Mouse (Mus musculus) liver, adult 2 months (tissue): ENCODE measurements around the gene Alg5. TPM values are rescaled to one million over a fixed set of nuclear protein-coding genes. Genes with fewer than 3 reads are reported as not detected.

ENCODE experiments used
- DNase-seq: peaks from one replicate; pipeline ENCODE4 v3.0.0-alpha.2; 2011; ENCODE audit warnings: low read depth, low spot score; ENCODE audit errors: extremely low read depth
- H3K27ac ChIP-seq: fragments of 200-500 bp; replicated peaks from 2 replicates; pipeline ENCODE4 v1.5.1; 2012; ENCODE audit warnings: low read depth, mild to moderate bottlenecking, control low read depth, inconsistent platforms, low read length; ENCODE audit not compliant: insufficient read depth
- H3K27me3 ChIP-seq: fragments of 200-500 bp; 2 replicates; pipeline ENCODE4 v1.6.1; 2012; ENCODE audit warnings: mild to moderate bottlenecking, moderate library complexity, low read length, inconsistent platforms; ENCODE audit not compliant: control insufficient read depth, insufficient read depth
- H3K36me3 ChIP-seq: fragments of 200-500 bp; 2 replicates; pipeline ENCODE4 v1.6.1; 2012; ENCODE audit warnings: low read length, inconsistent platforms; ENCODE audit not compliant: control insufficient read depth, insufficient read depth
- H3K4me1 ChIP-seq: fragments of 200-500 bp; 2 replicates; pipeline ENCODE4 v1.6.1; 2011; ENCODE audit warnings: low read length; ENCODE audit not compliant: control insufficient read depth, insufficient read depth
- H3K4me3 ChIP-seq: fragments of 200-500 bp; 2 replicates; pipeline ENCODE4 v1.5.1; 2011; ENCODE audit warnings: low read depth, mild to moderate bottlenecking, control low read depth, low read length, moderate library complexity; ENCODE audit not compliant: insufficient read depth
- H3K79me2 ChIP-seq: fragments of 200-500 bp; 2 replicates; pipeline ENCODE4 v1.6.1; 2012; ENCODE audit warnings: inconsistent platforms, mild to moderate bottlenecking, low read length, moderate library complexity; ENCODE audit not compliant: control insufficient read depth, insufficient read depth
- H3K9ac ChIP-seq: fragments of 200-500 bp; 2 replicates; pipeline ENCODE4 v1.6.1; 2012; ENCODE audit warnings: low read depth, mild to moderate bottlenecking, control low read depth, inconsistent platforms, low read length
- CTCF ChIP-seq: fragments of 200-500 bp; IDR thresholded peaks from 2 replicates; pipeline ENCODE4 v1.5.1; 2011; ENCODE audit warnings: low read depth, low read length, control low read depth
- POLR2A ChIP-seq: fragments of 200-500 bp; IDR thresholded peaks from 2 replicates; pipeline ENCODE4 v1.6.1; 2011; ENCODE audit warnings: low read length, control low read depth; ENCODE audit not compliant: insufficient read depth; ENCODE audit errors: extremely low read depth
- WGBS: fragments of 180-500 bp; shearing (Covaris S2); methylation state at CpG from one replicate; pipeline ENCODE4 v1.1.7; 2018; 5-methylcytosine and 5-hydroxymethylcytosine counted together
- polyA plus RNA-seq: library from polyadenylated mRNA; depleted of rRNA; stranded (reverse); fragments of >200 nt; gene quantifications from 2 replicates; pipeline ENCODE4 v1.2.3, GENCODE M21; 2012; rRNA removed
- total RNA-seq: library from RNA; depleted of rRNA; stranded (reverse); fragments of >200 nt; gene quantifications from 2 replicates; pipeline ENCODE4 v1.2.3, GENCODE M21; 2014; rRNA removed

Gene Alg5
- total and polyA plus RNA-seq, 2 experiments: 14.8 to 33.4 TPM

DNA sequence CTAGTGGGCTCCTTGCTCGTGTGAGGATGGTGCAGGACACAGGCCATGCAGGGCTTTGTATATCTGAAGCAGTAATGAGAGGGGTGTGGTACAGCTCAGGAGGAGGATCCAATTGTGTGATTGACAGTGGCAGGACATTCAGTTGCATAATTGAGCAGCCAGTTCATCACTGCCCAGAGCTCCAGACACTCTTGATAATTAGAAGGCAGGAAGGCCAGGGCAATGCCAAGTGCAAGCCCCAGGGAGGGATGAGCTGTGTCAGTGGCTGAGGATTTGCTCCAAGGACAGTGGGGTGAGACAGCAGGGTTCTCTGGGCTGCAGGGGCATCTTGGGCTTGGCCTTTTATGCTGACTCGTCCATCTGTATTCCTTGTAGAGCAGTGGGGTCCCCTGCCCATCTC, 55.3 kb downstream of the Alg5 start:
- no peak overlapping the region for H3K4me3 ChIP-seq
- no peaks in the 10 kb centered on the region for H3K27me3 ChIP-seq
- H3K36me3 ChIP-seq: peaks cover 26% of the 10 kb centered on the region
- WGBS: 80% methylated on average over 2 of the region's 2 CpGs
- no peak for DNase-seq
- TF ChIP-seq CTCF (no peak), POLR2A (no peak)
- no peak overlapping the region for H3K9ac ChIP-seq
- no peak overlapping the region for H3K27ac ChIP-seq
- no peaks in the 10 kb centered on the region for H3K79me2 ChIP-seq
- no peaks in the 10 kb centered on the region for H3K4me1 ChIP-seq

DNA sequence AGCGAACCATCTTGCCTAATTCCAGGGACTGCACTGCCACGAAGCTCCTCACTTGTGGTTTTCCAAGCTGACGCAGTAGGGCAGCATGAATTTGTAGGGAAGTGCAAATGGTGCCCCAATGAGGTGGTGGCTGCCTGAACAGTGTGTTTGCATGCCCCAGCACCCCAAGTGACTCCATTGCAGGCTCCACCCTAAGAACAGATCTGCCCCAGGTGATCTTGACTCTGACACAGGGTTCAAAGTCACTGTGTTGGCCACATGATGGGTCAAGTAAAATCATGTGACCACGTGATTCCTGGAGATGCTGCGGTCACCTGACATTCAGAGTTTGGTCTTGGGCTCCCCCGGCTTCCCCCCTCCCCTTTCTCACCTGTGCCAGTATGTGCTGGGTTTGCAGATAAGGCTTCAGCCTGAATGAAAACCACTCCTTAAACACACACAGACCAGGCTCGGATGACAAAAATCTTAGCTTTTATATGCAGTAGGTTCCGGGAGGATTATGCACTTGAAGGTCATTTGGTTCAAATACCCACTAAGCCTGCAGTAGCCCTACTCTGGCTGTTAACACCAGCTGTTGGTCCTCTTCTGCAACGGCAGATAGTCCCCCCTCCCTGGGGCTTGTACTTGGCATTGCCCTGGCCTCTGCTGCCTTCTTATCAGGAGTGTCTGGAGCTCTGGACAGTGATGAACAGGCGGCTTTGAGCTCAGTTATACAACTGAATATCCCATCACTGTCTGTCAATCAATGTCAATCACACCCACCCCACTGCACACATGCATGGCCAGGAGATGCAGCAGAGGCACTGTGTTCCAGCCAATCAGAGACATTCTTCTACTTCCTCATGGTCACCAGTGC, 56.7 kb downstream of the Alg5 start:
- Histone ChIP-seq H3K27ac (no peak overlapping the region), H3K4me3 (no peak overlapping the region), H3K36me3 (peaks cover 17% of the 10 kb centered on the region; the same call in 1 of the 2 replicates), H3K9ac (no peak overlapping the region), H3K79me2 (no peaks in the 10 kb centered on the region), H3K27me3 (no peaks in the 10 kb centered on the region), H3K4me1 (no peaks in the 10 kb centered on the region)
- TF ChIP-seq CTCF (no peak), POLR2A (no peak)
- no peak for DNase-seq
- WGBS: 82% methylated on average over 10 of the region's 10 CpGs

DNA sequence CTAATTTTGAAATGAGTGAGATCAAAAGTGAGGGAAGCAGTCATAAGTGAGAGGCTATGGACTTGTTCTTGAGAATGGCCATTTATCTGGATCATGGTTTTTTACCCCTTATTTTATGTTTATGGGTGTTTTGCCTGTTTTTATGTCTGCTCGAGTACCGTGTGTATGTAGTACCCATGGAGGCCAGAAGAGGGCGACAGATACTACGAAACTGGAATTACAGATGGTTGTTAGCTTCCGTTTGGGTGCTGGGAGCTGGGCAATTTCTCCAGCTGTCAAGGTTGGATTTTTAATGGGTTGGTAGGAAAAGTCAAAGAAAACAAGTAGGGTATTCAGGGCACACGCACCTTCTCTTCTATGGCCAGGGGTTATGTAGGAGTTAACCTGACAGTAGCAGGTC, 58.4 kb downstream of the Alg5 start:
- no peak overlapping the region for H3K4me3 ChIP-seq
- no peak overlapping the region for H3K9ac ChIP-seq
- 91% methylated on average over 6 of the region's 6 CpGs for WGBS
- H3K79me2 ChIP-seq: no peaks in the 10 kb centered on the region
- no peaks in the 10 kb centered on the region for H3K4me1 ChIP-seq
- H3K27me3 ChIP-seq: no peaks in the 10 kb centered on the region
- H3K27ac ChIP-seq: no peak overlapping the region
- H3K36me3 ChIP-seq: peaks cover 18% of the 10 kb centered on the region; the same call in 1 of the 2 replicates
- no peak for DNase-seq
- TF ChIP-seq POLR2A: no peak
- 0 out of 2 replicates have a peak, but pooled peaks have one; percentile 1 for TF ChIP-seq CTCF

DNA sequence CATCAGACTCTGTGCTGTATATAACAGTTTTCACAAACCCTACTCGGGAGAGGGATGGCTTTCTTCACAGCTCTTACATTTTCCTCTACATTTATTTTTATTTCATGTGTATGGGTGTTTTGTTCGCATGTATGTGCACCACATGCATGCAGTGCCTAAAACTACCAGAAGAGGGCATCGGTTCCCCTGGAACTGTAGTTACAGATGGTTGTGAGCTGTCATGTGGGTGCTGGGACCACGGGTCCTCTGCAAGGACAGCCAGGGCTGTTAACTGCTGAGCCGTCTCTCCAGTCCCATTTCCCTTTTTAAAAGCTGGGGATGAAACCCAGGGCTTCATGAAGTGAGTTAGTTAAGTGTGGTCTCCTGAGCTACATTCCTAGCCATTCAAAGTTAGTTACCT, 60.0 kb downstream of the Alg5 start:
- H3K4me1 ChIP-seq: no peaks in the 10 kb centered on the region
- DNase-seq: no peak
- no peaks in the 10 kb centered on the region for H3K79me2 ChIP-seq
- 94% methylated on average over 5 of the region's 5 CpGs for WGBS
- no peak for TF ChIP-seq POLR2A
- TF ChIP-seq CTCF: peak; percentile 19; the same call in 1 of the 2 replicates
- no peak overlapping the region for H3K9ac ChIP-seq
- peaks cover 11% of the 10 kb centered on the region; the same call in 1 of the 2 replicates for H3K36me3 ChIP-seq
- H3K4me3 ChIP-seq: no peak overlapping the region
- no peak overlapping the region for H3K27ac ChIP-seq
- no peaks in the 10 kb centered on the region for H3K27me3 ChIP-seq

DNA sequence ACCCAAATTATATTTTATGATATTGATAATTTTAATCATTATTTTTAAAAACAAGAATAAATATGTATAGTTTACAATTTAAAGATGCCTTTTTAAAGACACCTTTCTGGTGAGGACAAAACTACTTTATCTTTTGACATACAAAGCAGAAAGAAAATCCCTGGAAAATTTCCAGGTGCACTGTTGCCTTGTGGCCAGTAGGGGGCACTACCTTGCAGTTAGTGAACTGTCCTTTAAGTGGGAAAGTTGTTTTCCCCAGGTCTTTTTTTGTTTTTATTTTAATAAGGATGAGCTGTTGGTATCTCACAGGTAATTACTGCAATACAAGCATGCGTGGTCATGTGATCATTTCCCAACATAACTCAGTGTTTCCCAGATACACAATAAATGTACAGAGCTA, 60.5 kb downstream of the Alg5 start:
- Histone ChIP-seq H3K4me3 (no peak overlapping the region), H3K27me3 (no peaks in the 10 kb centered on the region), H3K36me3 (peaks cover 11% of the 10 kb centered on the region; the same call in 1 of the 2 replicates), H3K9ac (no peak overlapping the region), H3K4me1 (no peaks in the 10 kb centered on the region), H3K79me2 (no peaks in the 10 kb centered on the region), H3K27ac (no peak overlapping the region)
- TF ChIP-seq CTCF (peak; percentile 27; the same call in 1 of the 2 replicates), POLR2A (no peak)
- peak; percentile 22 for DNase-seq
- WGBS: 100% methylated on average over 1 of the region's 1 CpGs

DNA sequence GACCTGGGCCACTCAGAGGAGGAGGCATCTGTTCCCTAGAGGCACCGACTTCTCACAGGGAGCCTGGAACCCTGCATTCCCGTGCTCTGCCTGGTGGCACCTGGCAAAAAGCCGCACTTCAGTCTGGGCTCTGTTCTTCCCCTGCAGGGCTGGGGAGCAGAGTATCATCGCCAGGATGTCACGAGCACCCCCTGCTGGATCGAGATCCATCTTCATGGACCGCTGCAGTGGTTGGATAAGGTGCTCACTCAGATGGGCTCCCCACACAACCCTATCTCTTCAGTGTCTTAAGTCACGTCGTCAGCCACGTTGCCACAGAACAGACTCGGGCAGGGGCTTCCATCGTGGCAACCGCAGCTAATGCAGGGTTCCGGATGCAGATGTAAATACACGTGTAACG, 61.9 kb downstream of the Alg5 start:
- TF ChIP-seq CTCF: peak; percentile 70
- no peak for TF ChIP-seq POLR2A

More for the DNA sequence above, 61.9 kb downstream of the Alg5 start:
- Histone ChIP-seq H3K79me2 (no peaks in the 10 kb centered on the region), H3K4me3 (no peak overlapping the region), H3K9ac (no peak overlapping the region), H3K36me3 (peaks cover 11% of the 10 kb centered on the region; the same call in 1 of the 2 replicates), H3K27me3 (no peaks in the 10 kb centered on the region), H3K4me1 (no peaks in the 10 kb centered on the region), H3K27ac (no peak overlapping the region)
- no peak for DNase-seq
- 60% methylated on average over 16 of the region's 16 CpGs for WGBS

Other genes with a start within 250 kb of the Alg5 start
- 16.4 and 17.0 TPM in 2 replicates for gene Supt20, start 42.7 kb upstream of the Alg5 start, total RNA-seq
- 10.0 and 15.0 TPM in 2 replicates for gene Supt20, start 42.7 kb upstream of the Alg5 start, polyA plus RNA-seq
- not detected in 2 replicates for gene Gm21958, start 21.2 kb upstream of the Alg5 start, total RNA-seq
- not detected in 2 replicates for gene Gm21958, start 21.2 kb upstream of the Alg5 start, polyA plus RNA-seq
- 17.4 and 22.1 TPM in 2 replicates for gene Exosc8, start 146 bp upstream of the Alg5 start, total RNA-seq
- 8.0 and 10.1 TPM in 2 replicates for gene Exosc8, start 146 bp upstream of the Alg5 start, polyA plus RNA-seq
- 3.8 and 7.2 TPM in 2 replicates for gene Smad9, start 20.0 kb downstream of the Alg5 start, total RNA-seq
- 2.1 and 4.6 TPM in 2 replicates for gene Smad9, start 20.0 kb downstream of the Alg5 start, polyA plus RNA-seq
- 10.6 and 11.4 TPM in 2 replicates for gene Rfxap, start 72.3 kb downstream of the Alg5 start, total RNA-seq
- gene Rfxap, start 72.3 kb downstream of the Alg5 start, polyA plus RNA-seq: 10.8 and 13.1 TPM in 2 replicates
- gene Sertm1, start 180.3 kb downstream of the Alg5 start, total RNA-seq: not detected in 2 replicates
- gene Sertm1, start 180.3 kb downstream of the Alg5 start, polyA plus RNA-seq: not detected in 2 replicates